Mouse (Mus musculus): ENCODE data around the gene Arl15. TPM values are rescaled to one million over a fixed set of nuclear protein-coding genes. Genes with fewer than 3 reads are reported as not detected.
A peak's percentile ranks its signal among the peaks of the same experiment; 100 is the strongest.

The Arl15 gene
- polyA plus RNA-seq, 1 experiment from 2014 or later, result 10.1 TPM

- Histone ChIP-seq H3K4me1 (ENCODE audit: insufficient read depth, low read depth, low read length) (no peaks in the 10 kb centered on the region), H3K9ac (replicated peaks; ENCODE audit: low read depth) (no peak overlapping the region), H3K9me3 (ENCODE audit: low read length) (no peaks in the 10 kb centered on the region), H3K4me2 (replicated peaks; ENCODE audit: low read depth, low read length) (no peak overlapping the region), H3K36me3 (ENCODE audit: insufficient read depth, low read length) (no peaks in the 10 kb centered on the region), H3K27me3 (replicated peaks; ENCODE audit: insufficient read depth, low read length) (no peaks in the 10 kb centered on the region), H3K4me3 (ENCODE audit: low read depth, low read length) (no peak overlapping the region), H3K27ac (ENCODE audit: low read length) (no peak overlapping the region)
- DNase-seq (ENCODE audit: low spot score) (no peak), ATAC-seq (no peak)
- 71% methylated on average over 8 of the region's 8 CpGs for WGBS
- no peak for TF ChIP-seq EP300 (IDR thresholded peaks at IDR 0.05)
- TF ChIP-seq CTCF (IDR thresholded peaks at IDR 0.05), result no peak
Observed at GRCm38 (mm10) chr13:114085442-114085841, 291.1 kb downstream of the Arl15 start.

GRCm38 (mm10) chr13:114086325-114086724 lies 292.0 kb downstream of the Arl15 start:
- WGBS, result 34% methylated on average over 5 of the region's 5 CpGs
- no peaks in the 10 kb centered on the region for H3K9me3 ChIP-seq (ENCODE audit: low read length)
- ATAC-seq (peak; percentile 40; the same call in 1 of the 2 replicates), DNase-seq (ENCODE audit: low spot score) (peak; percentile 37)
- TF ChIP-seq EP300 (IDR thresholded peaks at IDR 0.05) (peak; percentile 35; the same call in 1 of the 2 replicates), CTCF (IDR thresholded peaks at IDR 0.05) (no peak)
- H3K4me2 ChIP-seq (replicated peaks; ENCODE audit: low read depth, low read length), result no peak overlapping the region
- no peaks in the 10 kb centered on the region for H3K4me1 ChIP-seq (ENCODE audit: insufficient read depth, low read depth, low read length)
- no peaks in the 10 kb centered on the region for H3K27me3 ChIP-seq (replicated peaks; ENCODE audit: insufficient read depth, low read length)
- no peak overlapping the region for H3K27ac ChIP-seq (ENCODE audit: low read length)
- H3K4me3 ChIP-seq (ENCODE audit: low read depth, low read length), result no peak overlapping the region
- H3K36me3 ChIP-seq (ENCODE audit: insufficient read depth, low read length), result no peaks in the 10 kb centered on the region
- no peak overlapping the region for H3K9ac ChIP-seq (replicated peaks; ENCODE audit: low read depth)

- Histone ChIP-seq H3K4me1 (ENCODE audit: insufficient read depth, low read depth, low read length) (no peaks in the 10 kb centered on the region), H3K4me3 (ENCODE audit: low read depth, low read length) (no peak overlapping the region), H3K36me3 (ENCODE audit: insufficient read depth, low read length) (no peaks in the 10 kb centered on the region), H3K9ac (replicated peaks; ENCODE audit: low read depth) (no peak overlapping the region), H3K4me2 (replicated peaks; ENCODE audit: low read depth, low read length) (no peak overlapping the region), H3K27ac (ENCODE audit: low read length) (no peak overlapping the region), H3K27me3 (replicated peaks; ENCODE audit: insufficient read depth, low read length) (no peaks in the 10 kb centered on the region), H3K9me3 (ENCODE audit: low read length) (no peaks in the 10 kb centered on the region)
- TF ChIP-seq CTCF (IDR thresholded peaks at IDR 0.05) (no peak), EP300 (IDR thresholded peaks at IDR 0.05) (no peak)
- ATAC-seq (no peak), DNase-seq (ENCODE audit: low spot score) (no peak)
- 72% methylated on average over 5 of the region's 5 CpGs for WGBS
Observed at GRCm38 (mm10) chr13:114086801-114087200, 292.5 kb downstream of the Arl15 start.

- no peak for DNase-seq (ENCODE audit: low spot score)
- H3K36me3 ChIP-seq (ENCODE audit: insufficient read depth, low read length), result no peaks in the 10 kb centered on the region
- WGBS, result 83% methylated on average over 10 of the region's 10 CpGs
- no peak overlapping the region for H3K4me3 ChIP-seq (ENCODE audit: low read depth, low read length)
- H3K9ac ChIP-seq (replicated peaks; ENCODE audit: low read depth), result no peak overlapping the region
- H3K4me2 ChIP-seq (replicated peaks; ENCODE audit: low read depth, low read length), result no peak overlapping the region
- ATAC-seq, result no peak
- no peaks in the 10 kb centered on the region for H3K27me3 ChIP-seq (replicated peaks; ENCODE audit: insufficient read depth, low read length)
- H3K4me1 ChIP-seq (ENCODE audit: insufficient read depth, low read depth, low read length), result no peaks in the 10 kb centered on the region
- TF ChIP-seq EP300 (IDR thresholded peaks at IDR 0.05) (no peak), CTCF (IDR thresholded peaks at IDR 0.05) (no peak)
- H3K27ac ChIP-seq (ENCODE audit: low read length), result no peak overlapping the region
- H3K9me3 ChIP-seq (ENCODE audit: low read length), result no peaks in the 10 kb centered on the region
Observed at GRCm38 (mm10) chr13:114087696-114088465, 293.6 kb downstream of the Arl15 start.

GRCm38 (mm10) chr13:114090786-114091185 lies 296.5 kb downstream of the Arl15 start:
- H3K27me3 ChIP-seq (replicated peaks; ENCODE audit: insufficient read depth, low read length), result no peaks in the 10 kb centered on the region
- no peak overlapping the region for H3K27ac ChIP-seq (ENCODE audit: low read length)
- H3K36me3 ChIP-seq (ENCODE audit: insufficient read depth, low read length), result no peaks in the 10 kb centered on the region
- no peak overlapping the region for H3K4me3 ChIP-seq (ENCODE audit: low read depth, low read length)
- no peak overlapping the region for H3K9ac ChIP-seq (replicated peaks; ENCODE audit: low read depth)
- H3K9me3 ChIP-seq (ENCODE audit: low read length), result no peaks in the 10 kb centered on the region
- TF ChIP-seq CTCF (IDR thresholded peaks at IDR 0.05) (no peak), EP300 (IDR thresholded peaks at IDR 0.05) (no peak)
- 90% methylated on average over 6 of the region's 6 CpGs for WGBS
- ATAC-seq, result no peak
- no peak for DNase-seq (ENCODE audit: low spot score)
- no peak overlapping the region for H3K4me2 ChIP-seq (replicated peaks; ENCODE audit: low read depth, low read length)
- no peaks in the 10 kb centered on the region for H3K4me1 ChIP-seq (ENCODE audit: insufficient read depth, low read depth, low read length)

- H3K9me3 ChIP-seq (ENCODE audit: low read length), result no peaks in the 10 kb centered on the region
- no peak overlapping the region for H3K4me3 ChIP-seq (ENCODE audit: low read depth, low read length)
- TF ChIP-seq CTCF (IDR thresholded peaks at IDR 0.05) (no peak), EP300 (IDR thresholded peaks at IDR 0.05) (no peak)
- H3K9ac ChIP-seq (replicated peaks; ENCODE audit: low read depth), result no peak overlapping the region
- DNase-seq (ENCODE audit: low spot score) (no peak), ATAC-seq (no peak)
- H3K4me1 ChIP-seq (ENCODE audit: insufficient read depth, low read depth, low read length), result no peaks in the 10 kb centered on the region
- H3K36me3 ChIP-seq (ENCODE audit: insufficient read depth, low read length), result no peaks in the 10 kb centered on the region
- WGBS, result 77% methylated on average over 9 of the region's 9 CpGs
- H3K4me2 ChIP-seq (replicated peaks; ENCODE audit: low read depth, low read length), result no peak overlapping the region
- H3K27ac ChIP-seq (ENCODE audit: low read length), result no peak overlapping the region
- no peaks in the 10 kb centered on the region for H3K27me3 ChIP-seq (replicated peaks; ENCODE audit: insufficient read depth, low read length)
Observed at GRCm38 (mm10) chr13:114091231-114091630, 296.9 kb downstream of the Arl15 start.
